Mouse (Mus musculus) bone marrow macrophage, adult 2 months (primary cell): Measurements from ENCODE around the gene Med29.

Experiments
- CTCF ChIP-seq: IDR thresholded peaks from 2 replicates; pipeline ENCODE4 v1.5.1; 2012; ENCODE audit warnings: low read depth, mild to moderate bottlenecking, low read length, moderate library complexity
- POLR2A ChIP-seq: IDR thresholded peaks from 2 replicates; pipeline ENCODE4 v1.6.1; 2012; ENCODE audit warnings: mild to moderate bottlenecking, low read depth, low read length, borderline replicate concordance

DNA sequence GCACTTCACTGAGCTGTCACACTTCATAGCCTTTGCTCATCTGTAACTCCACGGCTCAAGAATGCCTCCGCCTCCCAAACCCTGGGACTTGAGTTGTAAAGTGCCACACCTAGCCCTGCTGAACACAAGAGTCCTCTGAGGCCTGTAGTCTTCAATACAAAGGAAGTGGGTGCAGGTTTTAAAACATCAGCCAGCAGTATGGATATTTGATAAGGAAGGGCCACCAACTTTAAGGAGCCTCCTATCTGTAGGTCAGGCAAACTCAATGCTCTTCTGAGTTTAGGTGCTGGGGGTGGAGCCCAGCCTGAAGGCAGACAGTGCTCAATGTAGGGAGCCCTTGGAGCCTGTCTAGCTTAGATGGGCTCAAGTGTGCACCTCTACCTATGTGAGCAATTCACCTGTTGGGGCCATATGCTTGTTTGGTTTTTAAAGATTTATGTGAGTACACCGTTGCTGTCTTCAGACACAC lies 38.4 kb downstream of the Med29 start:
- TF ChIP-seq POLR2A = no peak
- TF ChIP-seq CTCF = no peak
